18 mouse cellular contexts compared by ENCODE assay signal in the genomic region with DNA sequence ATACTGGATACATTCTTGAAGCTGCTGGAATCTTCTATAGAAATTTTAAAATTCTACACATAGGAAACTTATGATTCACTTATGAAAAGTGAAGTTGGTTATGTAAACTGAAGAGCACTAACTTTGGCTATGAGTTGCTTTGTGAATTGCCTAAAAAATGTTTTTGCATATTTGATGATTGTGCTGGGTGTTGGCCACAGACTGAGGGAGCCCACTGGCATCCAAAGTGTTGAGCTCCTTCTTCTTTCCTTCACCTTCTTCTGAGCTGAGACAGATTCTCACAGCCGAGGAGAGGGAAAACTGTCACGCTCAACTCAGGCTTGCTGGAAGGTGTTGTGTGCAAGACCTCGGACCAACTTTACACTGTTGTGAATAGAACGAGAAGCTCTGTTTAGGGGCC.
"Had no signal": no experiment of that assay in that cellular context is flagged by ENCODE, and none has a peak within 500 bp of the region (broad histone marks: within the 10 kb centered on the region; RNA-seq: fewer than 3 reads in every experiment).

No protein-coding gene starts in this region.

- DNase-seq: lung, embryonic 14.5 days; lung, postnatal 10 days; lung, postnatal 4 days; midbrain, embryonic 14.5 days; retina, postnatal 1 day; right cerebral cortex, adult 18-20 months; right cerebral cortex, postnatal 25 days; right cerebral cortex, postnatal 4 days; spleen, adult 18-20 months; thymus, adult 18-20 months; thymus, postnatal 14 days; thymus, postnatal 36 days had no signal

- ATAC-seq: midbrain, embryonic 16.5 days had no signal

- H3K27ac ChIP-seq: midbrain, embryonic 10.5 days; midbrain, embryonic 12.5 days; neural tube, embryonic 13.5 days; neural tube, embryonic 15.5 days had no signal

- H3K27me3 ChIP-seq: midbrain, embryonic 12.5 days; neural tube, embryonic 13.5 days; neural tube, embryonic 15.5 days had no signal

- H3K9me3 ChIP-seq: midbrain, embryonic 10.5 days; midbrain, embryonic 12.5 days; neural tube, embryonic 13.5 days; neural tube, embryonic 15.5 days had no signal

- H3K36me3 ChIP-seq: midbrain, embryonic 10.5 days; midbrain, embryonic 12.5 days; neural tube, embryonic 13.5 days; neural tube, embryonic 15.5 days had no signal

- H3K4me3 ChIP-seq: midbrain, embryonic 10.5 days; midbrain, embryonic 12.5 days; myocyte; neural tube, embryonic 13.5 days; neural tube, embryonic 15.5 days had no signal
